Mouse (Mus musculus) ES-Bruce4 (cell line): ENCODE measurements around the gene Tctn3. TPM values are rescaled to one million over a fixed set of nuclear protein-coding genes. Genes with fewer than 3 reads are reported as not detected.
A peak's percentile ranks its signal among the peaks of the same experiment; 100 is the strongest.

Experiments
- H3K27ac ChIP-seq: 2 replicates; pipeline ENCODE4 v1.5.1; 2012; ENCODE audit warnings: low read length, inconsistent platforms; ENCODE audit not compliant: insufficient read depth
- H3K27me3 ChIP-seq: 2 replicates; pipeline ENCODE4 v1.6.1; 2012; ENCODE audit warnings: mild to moderate bottlenecking, low read length, inconsistent platforms; ENCODE audit not compliant: control insufficient read depth, poor library complexity, insufficient read depth, severe bottlenecking
- H3K36me3 ChIP-seq: 2 replicates; pipeline ENCODE4 v1.6.1; 2012; ENCODE audit warnings: inconsistent platforms, mild to moderate bottlenecking, low read length, moderate library complexity; ENCODE audit not compliant: control insufficient read depth, poor library complexity, insufficient read depth, severe bottlenecking
- H3K4me1 ChIP-seq: one replicate; pipeline ENCODE4 v1.8.1; 2011; ENCODE audit warnings: low read length; ENCODE audit not compliant: control insufficient read depth, insufficient read depth
- H3K4me3 ChIP-seq: 2 replicates; pipeline ENCODE4 v1.5.1; 2011; ENCODE audit warnings: low read depth, mild to moderate bottlenecking, low read length
- H3K9ac ChIP-seq: 2 replicates; pipeline ENCODE4 v1.6.1; 2012; ENCODE audit warnings: low read depth, mild to moderate bottlenecking, inconsistent platforms; ENCODE audit not compliant: poor library complexity, severe bottlenecking
- H3K9me3 ChIP-seq: replicated peaks from 2 replicates; pipeline ENCODE4 v1.6.1; 2012; ENCODE audit warnings: mild to moderate bottlenecking, low read length, inconsistent platforms; ENCODE audit not compliant: control insufficient read depth, poor library complexity, insufficient read depth, severe bottlenecking
- CTCF ChIP-seq: IDR thresholded peaks from one replicate; pipeline ENCODE4 v1.8.1; 2011; ENCODE audit warnings: low read depth, low read length
- EP300 ChIP-seq: IDR thresholded peaks from 2 replicates; pipeline ENCODE4 v1.6.1; 2011; ENCODE audit warnings: low read depth, low read length; ENCODE audit not compliant: insufficient read depth
- POLR2A ChIP-seq: IDR thresholded peaks from one replicate; pipeline ENCODE4 v1.8.1; 2011; ENCODE audit warnings: low read length; ENCODE audit not compliant: insufficient read depth
- polyA plus RNA-seq: library from polyadenylated mRNA; stranded (reverse); fragments of >200 nt; gene quantifications from 2 replicates; pipeline ENCODE4 v1.2.4, GENCODE M21; 2011; ENCODE audit warnings: low read depth; ENCODE audit not compliant: missing spikeins, insufficient read depth, insufficient read length

Gene Tctn3
- polyA plus RNA-seq, 1 experiment, result 8.7 TPM

GRCm38 (mm10) chr19:40595831-40596230 lies 16.2 kb downstream of the Tctn3 start:
- TF ChIP-seq CTCF (no peak), POLR2A (no peak), EP300 (no peak)
- Histone ChIP-seq H3K27ac (no peak overlapping the region), H3K4me3 (no peak overlapping the region), H3K27me3 (no peaks in the 10 kb centered on the region), H3K4me1 (no peaks in the 10 kb centered on the region), H3K9ac (no peak overlapping the region), H3K36me3 (no peaks in the 10 kb centered on the region), H3K9me3 (no peaks in the 10 kb centered on the region)

DNA sequence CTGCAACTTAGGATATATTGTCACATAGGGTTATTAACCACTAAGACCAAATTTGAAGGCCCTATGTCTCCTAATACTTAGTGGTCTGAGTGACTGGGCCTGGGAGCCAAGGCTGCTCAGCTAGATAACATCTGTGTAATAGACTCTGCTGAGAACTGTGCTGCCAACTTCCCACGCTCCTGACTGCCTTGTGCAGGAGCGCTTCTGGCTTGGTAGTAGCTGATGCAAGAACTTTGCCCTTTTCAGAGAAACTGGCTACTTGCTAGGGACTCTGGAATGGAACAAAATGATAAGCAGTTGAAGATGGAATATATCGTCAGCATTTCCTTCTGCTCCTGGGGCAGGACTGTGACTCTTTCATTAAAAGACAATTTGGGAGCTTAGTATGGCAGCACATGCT lies 16.8 kb downstream of the Tctn3 start:
- no peaks in the 10 kb centered on the region for H3K27me3 ChIP-seq
- no peak overlapping the region for H3K27ac ChIP-seq
- no peak overlapping the region for H3K4me3 ChIP-seq
- no peak overlapping the region for H3K9ac ChIP-seq
- no peaks in the 10 kb centered on the region for H3K36me3 ChIP-seq
- H3K9me3 ChIP-seq, result no peaks in the 10 kb centered on the region
- H3K4me1 ChIP-seq, result no peaks in the 10 kb centered on the region
- TF ChIP-seq CTCF, result no peak
- TF ChIP-seq EP300, result no peak
- no peak for TF ChIP-seq POLR2A

GRCm38 (mm10) chr19:40589530-40589880 lies 22.5 kb downstream of the Tctn3 start:
- H3K27me3 ChIP-seq, result no peaks in the 10 kb centered on the region
- H3K4me3 ChIP-seq, result peak overlapping the region; percentile 89
- H3K9ac ChIP-seq, result peak overlapping the region; percentile 86
- H3K9me3 ChIP-seq, result no peaks in the 10 kb centered on the region
- peak overlapping the region; percentile 83; the same call in 1 of the 2 replicates for H3K27ac ChIP-seq
- H3K4me1 ChIP-seq, result no peaks in the 10 kb centered on the region
- TF ChIP-seq EP300 (no peak), CTCF (no peak), POLR2A (no peak)
- H3K36me3 ChIP-seq, result peaks cover 4% of the 10 kb centered on the region; the same call in 1 of the 2 replicates

- Histone ChIP-seq H3K36me3 (peaks cover 5% of the 10 kb centered on the region), H3K27ac (peak overlapping the region; percentile 83; the same call in 1 of the 2 replicates), H3K4me3 (peak overlapping the region; percentile 89)
These were observed 23.0 kb downstream of the Tctn3 start for GRCm38 (mm10) chr19:40588847-40589529.

DNA sequence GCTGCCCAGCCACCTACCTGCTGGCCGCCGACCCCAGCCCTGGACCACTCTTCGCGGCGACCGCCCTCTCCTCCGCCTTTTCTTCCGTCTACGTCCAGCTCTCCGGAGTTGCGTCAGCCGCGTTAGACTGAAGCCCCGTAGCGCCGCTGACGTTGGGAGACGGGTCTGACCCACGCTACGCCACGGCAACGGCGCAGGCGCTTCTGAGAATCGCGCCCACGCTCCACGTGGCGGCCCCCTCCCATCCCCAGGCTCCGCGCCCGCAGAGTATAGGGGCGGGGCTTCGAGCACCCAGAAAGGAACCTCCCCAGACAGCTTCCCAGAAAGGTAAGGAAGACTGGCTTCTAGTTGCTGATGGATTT lies 23.8 kb downstream of the Tctn3 start, which contains the start of gene Aldh18a1:
TSS of gene Aldh18a1 (minus strand) at position 171 of the 362 bp plus-strand sequence.
- TF ChIP-seq POLR2A (no peak), CTCF (no peak), EP300 (no peak)
- Histone ChIP-seq H3K27me3 (no peaks in the 10 kb centered on the region), H3K36me3 (peaks cover 7% of the 10 kb centered on the region), H3K9ac (peak within 1 kb of the TSS; percentile 86), H3K4me1 (no peaks in the 10 kb centered on the region), H3K9me3 (no peaks in the 10 kb centered on the region), H3K27ac (no peak within 1 kb of the TSS), H3K4me3 (peak within 1 kb of the TSS; percentile 92)

More at GRCm38 (mm10) chr19:40588847-40589529, 23.0 kb downstream of the Tctn3 start:
- TF ChIP-seq CTCF (peak; percentile 65), POLR2A (no peak)
- peak overlapping the region; percentile 86 for H3K9ac ChIP-seq
- H3K9me3 ChIP-seq, result no peaks in the 10 kb centered on the region
- H3K27me3 ChIP-seq, result no peaks in the 10 kb centered on the region
- H3K4me1 ChIP-seq, result no peaks in the 10 kb centered on the region

- Histone ChIP-seq H3K4me3 (peak overlapping the region; percentile 92), H3K36me3 (peaks cover 7% of the 10 kb centered on the region), H3K27me3 (no peaks in the 10 kb centered on the region), H3K9ac (peak overlapping the region; percentile 56), H3K4me1 (no peaks in the 10 kb centered on the region), H3K27ac (no peak overlapping the region), H3K9me3 (no peaks in the 10 kb centered on the region)
- TF ChIP-seq POLR2A, result no peak
- no peak for TF ChIP-seq EP300
- TF ChIP-seq CTCF, result no peak
These were observed 24.3 kb downstream of the Tctn3 start for GRCm38 (mm10) chr19:40587491-40588292.
